Mouse (Mus musculus): ENCODE measurements at regions not wholly inside any gene's neighbourhood (a gene's known extent, or its start where the extent isn't known, plus 50 kb on each side); places are given as distances from the start of the nearest gene placed in this dataset.

GRCm38 (mm10) chr10:84142741-84143454 is 297.5 kb downstream of the Nuak1 start:
- intact Hi-C loops (cut with DNase I; ENCODE audit: low total_unique reads) = no loop called here
- no peak for DNase-seq

- intact Hi-C loops (cut with DNase I; ENCODE audit: low total_unique reads) = no loop called here
- peak; percentile 25 for DNase-seq
These were observed 296.6 kb downstream of the Nuak1 start for GRCm38 (mm10) chr10:84143674-84144343.

DNA sequence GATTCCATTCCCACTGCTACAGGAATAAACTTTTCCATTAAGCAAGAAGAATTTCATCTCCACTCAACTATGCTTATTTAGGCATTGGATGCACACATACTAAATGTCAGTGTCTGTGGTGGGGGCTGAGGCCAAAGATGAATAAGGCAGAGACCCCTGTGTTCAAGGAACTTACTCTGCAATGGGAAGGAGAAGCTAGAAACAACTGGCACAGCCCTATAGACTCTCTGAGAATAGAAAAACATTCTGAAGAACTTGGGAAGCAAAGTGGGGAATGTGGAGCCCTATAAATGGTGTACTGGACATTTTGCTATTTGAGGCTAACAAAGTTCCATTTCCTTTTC is 296.1 kb downstream of the Nuak1 start:
- intact Hi-C loops (cut with DNase I; ENCODE audit: low total_unique reads) = no loop called here
- no peak for DNase-seq

DNA sequence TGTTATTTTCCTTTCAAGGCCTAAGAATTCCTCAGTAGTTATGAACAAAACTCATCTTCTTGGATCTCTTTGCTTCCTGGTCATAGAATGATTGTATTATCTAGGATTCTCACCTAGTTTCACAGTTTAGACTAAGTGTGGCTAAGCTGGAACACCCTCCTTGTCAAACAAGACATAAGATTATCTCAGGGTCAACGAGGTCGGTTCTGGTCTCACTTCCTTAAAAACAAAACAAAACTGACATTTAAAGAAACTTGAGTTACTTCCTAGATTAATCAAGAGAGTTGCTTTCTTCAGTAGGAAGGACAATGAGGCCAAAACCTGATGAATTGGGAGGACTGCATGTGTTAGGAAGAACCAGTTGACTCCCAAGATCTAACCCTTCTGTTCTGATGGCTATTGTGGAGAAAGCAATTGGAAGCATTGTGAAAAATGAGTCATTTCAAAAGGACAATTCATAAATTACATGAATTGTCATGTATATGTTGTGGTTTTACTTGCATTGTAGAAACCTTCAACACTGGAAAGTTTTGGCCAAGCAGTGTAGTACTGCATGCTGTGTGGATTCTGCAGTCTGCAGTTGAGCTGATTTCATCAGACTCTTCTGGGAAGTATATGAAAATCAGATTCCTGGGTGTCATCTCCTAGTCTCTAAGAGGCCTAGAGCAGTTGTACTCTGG is 293.0 kb downstream of the Nuak1 start:
- intact Hi-C loops (cut with DNase I; ENCODE audit: low total_unique reads) = no loop called here
- no peak for DNase-seq

DNA sequence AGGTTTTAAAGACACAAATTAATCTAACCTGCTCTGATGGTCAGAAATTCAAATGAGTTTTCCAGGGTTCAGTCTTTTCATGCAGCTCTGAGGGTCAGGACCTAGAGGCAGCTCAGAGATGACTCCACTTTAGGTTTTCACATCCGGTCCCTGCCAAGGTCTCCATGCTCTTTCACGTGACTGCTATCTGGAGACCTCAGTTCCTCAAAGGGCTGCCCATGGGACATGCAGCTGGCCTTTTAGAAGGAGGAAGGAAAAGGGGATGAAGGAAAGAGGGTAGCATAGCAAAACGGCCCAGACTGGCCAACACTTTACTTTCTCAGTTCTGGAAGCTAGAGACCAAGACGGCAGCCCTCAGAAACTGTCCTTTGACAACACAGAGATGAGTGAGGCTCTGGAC is 276.6 kb downstream of the Nuak1 start:
- no peak for DNase-seq

DNA sequence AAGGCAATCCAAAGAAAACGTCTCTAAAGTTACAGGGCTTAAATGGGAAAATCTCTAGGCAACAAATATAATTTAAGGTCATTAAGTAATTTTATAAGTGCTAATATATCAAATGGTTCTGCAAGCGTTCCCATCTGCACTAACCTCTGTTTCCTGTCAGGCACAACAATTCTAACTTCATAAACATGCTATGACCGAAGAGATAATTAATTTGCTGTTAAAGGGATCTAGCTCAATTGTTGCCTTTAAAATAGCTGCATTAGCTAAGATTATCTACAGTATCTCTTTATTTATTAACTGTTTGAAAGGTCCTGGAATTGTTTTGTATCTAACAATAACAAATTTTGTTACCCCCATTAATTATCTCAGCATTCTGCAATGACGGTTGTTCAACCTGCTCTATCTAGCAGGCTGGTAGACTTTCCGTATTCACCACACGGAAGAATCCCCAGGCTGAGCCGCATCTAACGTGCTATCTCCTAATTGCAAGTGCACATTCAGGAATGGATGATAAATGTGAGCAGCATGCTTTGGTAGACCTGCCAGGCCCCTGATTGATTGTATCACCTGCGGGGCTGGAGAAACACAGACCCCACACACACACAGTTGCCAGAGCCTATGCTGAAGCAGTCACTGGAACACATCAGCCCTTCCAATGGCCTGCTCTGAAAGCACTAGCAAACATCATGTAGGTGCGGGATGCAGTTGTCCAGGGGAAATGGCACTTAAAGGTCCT is 274.4 kb downstream of the Nuak1 start:
- intact Hi-C loops (cut with DNase I; ENCODE audit: low total_unique reads) = loop anchor here (10.0 kb wide), 1 partner anchor 269 kb away; no protein-coding TSS in a partner anchor
- DNase-seq = no peak

More for the DNA sequence above, 276.6 kb downstream of the Nuak1 start:
- intact Hi-C loops (cut with DNase I; ENCODE audit: low total_unique reads) = loop anchor here (10.0 kb wide), 1 partner anchor 271 kb away; no protein-coding TSS in a partner anchor

- peak; percentile 15 for DNase-seq
- intact Hi-C loops (cut with DNase I; ENCODE audit: low total_unique reads) = loop anchor here (10.0 kb wide), 1 partner anchor 268 kb away; no protein-coding TSS in a partner anchor
These were observed 273.9 kb downstream of the Nuak1 start for GRCm38 (mm10) chr10:84166568-84166905.

GRCm38 (mm10) chr10:84172828-84173321 is 267.5 kb downstream of the Nuak1 start:
- intact Hi-C loops (cut with DNase I; ENCODE audit: low total_unique reads) = no loop called here
- peak; percentile 63 for DNase-seq

GRCm38 (mm10) chr10:84183239-84183638 is 257.2 kb downstream of the Nuak1 start:
- intact Hi-C loops (cut with DNase I; ENCODE audit: low total_unique reads) = no loop called here

GRCm38 (mm10) chr10:84186466-84186865 is 253.9 kb downstream of the Nuak1 start:
- intact Hi-C loops (cut with DNase I; ENCODE audit: low total_unique reads) = no loop called here
- DNase-seq = no peak

More at GRCm38 (mm10) chr10:84183239-84183638, 257.2 kb downstream of the Nuak1 start:
- no peak for DNase-seq

- DNase-seq = no peak
These were observed 241.4 kb downstream of the Nuak1 start for GRCm38 (mm10) chr10:84199035-84199434.

DNA sequence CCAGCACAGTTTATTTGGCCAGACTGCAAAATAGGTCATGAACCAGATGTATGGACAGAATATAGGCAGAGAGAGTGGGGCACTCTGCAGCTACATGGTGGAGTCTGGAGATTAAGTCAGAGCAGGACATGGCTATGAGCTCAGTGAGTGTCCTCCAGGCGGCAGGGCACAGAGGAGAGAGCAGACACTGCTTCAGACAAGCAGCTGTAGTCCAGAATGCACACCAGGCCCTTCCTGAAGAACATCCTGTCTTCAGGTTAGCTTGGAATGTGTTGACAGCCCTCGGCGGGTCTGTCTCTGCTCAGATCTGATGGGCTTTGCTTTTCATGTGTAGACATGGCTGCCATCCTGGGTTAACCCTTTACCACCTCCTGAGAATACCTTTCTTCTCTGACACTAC is 238.6 kb downstream of the Nuak1 start:
- intact Hi-C loops (cut with DNase I; ENCODE audit: low total_unique reads) = no loop called here
- no peak for DNase-seq

More at GRCm38 (mm10) chr10:84199035-84199434, 241.4 kb downstream of the Nuak1 start:
- intact Hi-C loops (cut with DNase I; ENCODE audit: low total_unique reads) = no loop called here

GRCm38 (mm10) chr10:84212096-84212785 is 228.2 kb downstream of the Nuak1 start:
- no peak for DNase-seq
- intact Hi-C loops (cut with DNase I; ENCODE audit: low total_unique reads) = no loop called here

GRCm38 (mm10) chr10:84214812-84215211 is 225.6 kb downstream of the Nuak1 start:
- no peak for DNase-seq
- intact Hi-C loops (cut with DNase I; ENCODE audit: low total_unique reads) = no loop called here

DNA sequence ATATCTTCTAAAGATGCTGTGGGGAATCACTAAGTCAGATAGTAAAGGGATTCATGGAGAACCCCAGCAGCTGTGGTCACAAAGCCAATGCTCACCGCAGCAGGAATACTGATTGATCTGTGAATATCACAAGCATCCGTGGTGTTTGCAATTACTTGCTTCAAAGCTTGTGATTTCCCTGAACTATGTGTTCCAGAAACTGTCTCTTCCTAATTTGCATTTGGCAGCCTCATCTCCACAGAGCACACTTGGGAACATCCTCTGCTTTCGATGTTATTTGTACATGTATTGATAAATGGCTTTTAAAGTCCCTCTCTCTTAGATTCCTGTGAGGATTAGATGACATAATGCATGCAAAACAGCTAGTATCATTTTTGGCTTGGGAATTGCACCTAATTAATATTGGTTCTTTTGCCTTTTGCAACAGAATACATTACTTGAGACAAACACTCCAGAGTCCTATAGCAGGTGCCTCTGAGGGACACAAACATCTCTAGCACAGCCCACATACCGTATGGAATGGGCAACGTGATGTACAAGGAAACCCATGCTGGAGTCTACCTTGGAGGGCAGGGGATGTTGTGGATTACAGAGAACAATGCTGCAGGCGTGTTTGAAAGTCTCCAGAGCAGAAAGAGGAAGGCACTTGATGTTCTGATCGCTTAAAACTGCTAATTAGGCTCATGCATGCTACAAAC is 211.0 kb downstream of the Nuak1 start:
- DNase-seq = no peak
- intact Hi-C loops (cut with DNase I; ENCODE audit: low total_unique reads) = no loop called here

DNA sequence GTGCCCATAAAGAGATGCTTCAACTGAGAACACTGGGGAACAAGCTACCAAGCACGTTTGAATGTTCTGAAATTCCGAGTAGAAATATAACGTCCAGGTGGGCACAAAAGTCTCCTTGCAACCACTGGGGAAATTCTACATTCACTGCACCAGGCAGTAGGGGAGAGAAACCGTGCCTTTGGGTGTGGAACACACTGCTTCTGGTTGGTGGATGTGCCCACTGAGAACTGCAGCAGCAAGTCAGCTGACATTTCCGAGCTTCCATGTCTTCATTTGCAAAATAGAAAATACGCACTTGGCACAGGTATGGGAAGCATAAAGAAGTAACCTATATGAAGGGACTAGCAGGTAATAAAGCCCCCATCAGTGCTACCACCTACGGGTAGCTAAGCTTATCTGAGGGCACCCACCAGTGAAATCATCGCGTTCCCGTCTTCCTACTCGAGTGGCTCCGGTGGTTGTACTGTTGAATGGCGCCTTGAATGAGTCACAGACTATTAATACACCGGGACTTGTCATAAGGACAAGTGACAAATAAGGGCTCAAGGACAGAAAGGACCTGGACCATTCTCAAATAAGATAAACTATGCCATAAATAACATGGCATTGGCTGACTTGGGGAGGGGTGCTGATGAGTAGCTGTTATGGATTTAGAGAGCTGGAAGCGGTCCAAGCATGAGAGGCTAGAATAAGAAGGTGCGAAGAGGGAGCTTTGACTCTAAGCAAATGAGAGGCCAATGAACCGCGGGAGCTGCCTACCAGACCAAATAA is 210.2 kb downstream of the Nuak1 start:
- DNase-seq = no peak
- intact Hi-C loops (cut with DNase I; ENCODE audit: low total_unique reads) = no loop called here

DNA sequence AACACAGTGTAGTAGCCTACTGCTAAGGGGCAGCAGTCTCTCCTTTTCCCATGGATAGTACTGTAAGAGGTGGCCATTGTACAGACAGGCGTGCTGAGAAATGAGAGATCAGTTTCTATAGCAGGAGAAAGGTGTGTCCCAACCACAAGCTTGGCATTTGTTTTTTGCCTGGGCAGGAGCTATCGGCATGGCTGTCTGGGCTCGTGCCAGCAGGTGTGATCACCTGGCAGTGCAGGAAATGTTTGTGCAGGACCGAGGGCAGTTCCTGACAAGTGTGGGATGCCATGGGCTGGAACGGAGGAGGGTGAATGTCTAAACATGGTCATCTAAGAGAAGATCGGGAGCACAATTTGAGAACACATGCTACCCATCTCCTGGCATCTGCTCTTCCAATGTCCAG is 205.4 kb downstream of the Nuak1 start:
- DNase-seq = no peak
- intact Hi-C loops (cut with DNase I; ENCODE audit: low total_unique reads) = no loop called here

DNA sequence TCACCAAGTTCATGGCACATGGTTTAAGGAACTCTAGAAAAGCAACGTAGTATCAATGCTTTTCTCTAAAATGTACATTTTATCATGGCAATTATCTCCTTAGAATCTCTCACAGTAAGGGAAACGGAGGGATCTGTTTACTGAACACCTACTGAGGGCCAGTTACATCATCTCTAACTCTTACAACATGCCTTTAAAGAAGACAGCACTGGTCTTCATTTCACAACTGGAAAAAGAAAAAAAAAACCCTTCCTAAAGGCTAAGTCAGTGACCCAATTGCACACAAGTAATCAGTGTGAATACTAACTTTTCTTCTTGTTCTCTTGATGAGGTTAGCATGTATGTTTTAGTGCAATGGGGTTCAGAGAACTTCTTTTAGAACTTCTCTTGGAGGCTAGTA is 204.2 kb downstream of the Nuak1 start:
- intact Hi-C loops (cut with DNase I; ENCODE audit: low total_unique reads) = no loop called here
- DNase-seq = no peak

Measured in gastrocnemius, postnatal 14 days (tissue).